Mouse (Mus musculus): ENCODE measurements around the gene Rgl1.

The Rgl1 gene

GRCm38 (mm10) chr1:152549061-152549738, 217.0 kb downstream of the Rgl1 start:
- no peak for DNase-seq (ENCODE audit: low spot score in 2 of 2)

GRCm38 (mm10) chr1:152543449-152544159, 222.5 kb downstream of the Rgl1 start:
- DNase-seq (ENCODE audit: low spot score in 2 of 2): no peak

GRCm38 (mm10) chr1:152542747-152543378, 223.3 kb downstream of the Rgl1 start:
- no peak for DNase-seq (ENCODE audit: low spot score in 2 of 2)

- DNase-seq (ENCODE audit: low spot score in 2 of 2): no peak
These were observed 225.8 kb downstream of the Rgl1 start for GRCm38 (mm10) chr1:152540304-152540887.

GRCm38 (mm10) chr1:152538817-152539216, 227.3 kb downstream of the Rgl1 start:
- DNase-seq (ENCODE audit: low spot score in 2 of 2): no peak

- DNase-seq (ENCODE audit: low spot score in 2 of 2): no peak
These were observed 229.0 kb downstream of the Rgl1 start for GRCm38 (mm10) chr1:152537186-152537585.

- DNase-seq (ENCODE audit: low spot score in 2 of 2): peak; percentile 38 to 50
These were observed 229.6 kb downstream of the Rgl1 start for GRCm38 (mm10) chr1:152536416-152537018.

GRCm38 (mm10) chr1:152534531-152534930, 231.6 kb downstream of the Rgl1 start:
- no peak for DNase-seq (ENCODE audit: low spot score in 2 of 2)

- no peak for DNase-seq (ENCODE audit: low spot score in 2 of 2)
These were observed 234.7 kb downstream of the Rgl1 start for GRCm38 (mm10) chr1:152531498-152531897.

GRCm38 (mm10) chr1:152528778-152529177, 237.4 kb downstream of the Rgl1 start:
- no peak for DNase-seq (ENCODE audit: low spot score in 2 of 2)

- DNase-seq (ENCODE audit: low spot score in 2 of 2): no peak
These were observed 237.9 kb downstream of the Rgl1 start for GRCm38 (mm10) chr1:152528214-152528613.

GRCm38 (mm10) chr1:152526154-152526553, 240.0 kb downstream of the Rgl1 start:
- no peak for DNase-seq (ENCODE audit: low spot score in 2 of 2)

GRCm38 (mm10) chr1:152524987-152525648, 241.0 kb downstream of the Rgl1 start:
- peak; percentile 77 to 86 for DNase-seq (ENCODE audit: low spot score in 2 of 2)

GRCm38 (mm10) chr1:152524098-152524892, 241.9 kb downstream of the Rgl1 start:
- peak; percentile 71 to 83 for DNase-seq (ENCODE audit: low spot score in 2 of 2)

GRCm38 (mm10) chr1:152523292-152523691, 242.9 kb downstream of the Rgl1 start:
- DNase-seq (ENCODE audit: low spot score in 2 of 2): no peak

GRCm38 (mm10) chr1:152522226-152522625, 243.9 kb downstream of the Rgl1 start:
- peak; percentile 68 for DNase-seq (ENCODE audit: low spot score in 2 of 2)

GRCm38 (mm10) chr1:152520798-152521575, 245.2 kb downstream of the Rgl1 start:
- DNase-seq (ENCODE audit: low spot score in 2 of 2): peak in 1 of 2 experiments; percentile 54

- no peak for DNase-seq (ENCODE audit: low spot score in 2 of 2)
These were observed 247.2 kb downstream of the Rgl1 start for GRCm38 (mm10) chr1:152518971-152519370.

GRCm38 (mm10) chr1:152517057-152517570, 249.0 kb downstream of the Rgl1 start:
- no peak for DNase-seq (ENCODE audit: low spot score in 2 of 2)

- DNase-seq (ENCODE audit: low spot score in 2 of 2): no peak
These were observed 251.9 kb downstream of the Rgl1 start for GRCm38 (mm10) chr1:152514256-152514655.

All from frontal cortex, postnatal 36 days (tissue).